Mouse (Mus musculus): ENCODE measurements around the gene Lipf. TPM values are rescaled to one million over a fixed set of nuclear protein-coding genes. Genes with fewer than 3 reads are reported as not detected.

Gene Lipf
- polyA plus RNA-seq (2015; fragmentation: Nextera tagmentation; extraction: Ambion mirVana), result not detected in 2 replicates

DNA sequence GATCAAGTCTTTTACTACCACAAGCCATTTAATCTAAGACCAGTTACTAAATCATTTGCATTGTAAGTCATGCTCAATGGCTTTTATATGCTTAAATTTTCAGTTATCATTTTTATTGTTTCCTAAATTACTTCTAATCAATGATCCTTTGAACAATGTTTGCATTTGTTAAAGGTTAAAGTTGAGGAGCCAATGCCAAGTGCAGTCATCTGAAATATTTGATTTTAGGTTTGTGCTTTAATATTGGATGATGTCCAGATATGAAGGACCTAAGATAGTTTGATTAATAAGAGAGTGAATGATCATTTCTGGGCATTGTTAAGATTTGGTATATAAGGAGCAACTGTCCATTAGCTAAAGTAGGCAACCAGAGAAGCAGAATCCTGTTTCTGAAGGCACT lies at the start of gene Lipf:
Gene Lipf (plus strand): TSS at position 301 of the 400 bp plus-strand sequence.
- H3K27me3 ChIP-seq, result no peaks in the 10 kb centered on the region
- H3K27ac ChIP-seq, result no peak within 1 kb of the TSS
- H3K4me2 ChIP-seq, result no peak within 1 kb of the TSS
- no peaks in the 10 kb centered on the region for H3K36me3 ChIP-seq
- H3K4me3 ChIP-seq (replicated peaks), result no peak within 1 kb of the TSS
- no peak within 1 kb of the TSS for H3K9ac ChIP-seq
- no peak for DNase-seq
- H3K4me1 ChIP-seq (replicated peaks), result no peaks in the 10 kb centered on the region
- no peak for ATAC-seq (ENCODE audit: low read depth)
- no peaks in the 10 kb centered on the region for H3K9me3 ChIP-seq (replicated peaks)

GRCm38 (mm10) chr19:33924099-33924498 lies 36.9 kb upstream of the Lipf start:
- Histone ChIP-seq H3K4me3 (replicated peaks) (no peak overlapping the region), H3K36me3 (no peaks in the 10 kb centered on the region), H3K27ac (no peak overlapping the region), H3K27me3 (no peaks in the 10 kb centered on the region), H3K9me3 (replicated peaks) (no peaks in the 10 kb centered on the region), H3K4me2 (no peak overlapping the region), H3K9ac (no peak overlapping the region), H3K4me1 (replicated peaks) (no peaks in the 10 kb centered on the region)
- no peak for ATAC-seq (ENCODE audit: low read depth)
- no peak for DNase-seq

GRCm38 (mm10) chr19:33979007-33979406 lies 18.0 kb downstream of the Lipf start:
- Histone ChIP-seq H3K4me2 (no peak overlapping the region), H3K9me3 (replicated peaks) (no peaks in the 10 kb centered on the region), H3K27ac (no peak overlapping the region), H3K9ac (no peak overlapping the region), H3K27me3 (no peaks in the 10 kb centered on the region), H3K36me3 (no peaks in the 10 kb centered on the region), H3K4me3 (replicated peaks) (no peak overlapping the region), H3K4me1 (replicated peaks) (no peaks in the 10 kb centered on the region)
- no peak for DNase-seq
- 39% methylated on average over 3 of the region's 3 CpGs for WGBS (ENCODE audit: insufficient replicate concordance)
- no peak for ATAC-seq (ENCODE audit: low read depth)

GRCm38 (mm10) chr19:33983043-33983442 lies 22.1 kb downstream of the Lipf start:
- Histone ChIP-seq H3K9me3 (replicated peaks) (no peaks in the 10 kb centered on the region), H3K4me3 (replicated peaks) (no peak overlapping the region), H3K9ac (no peak overlapping the region), H3K36me3 (no peaks in the 10 kb centered on the region), H3K4me1 (replicated peaks) (no peaks in the 10 kb centered on the region), H3K4me2 (no peak overlapping the region), H3K27ac (no peak overlapping the region), H3K27me3 (no peaks in the 10 kb centered on the region)
- DNase-seq (no peak), ATAC-seq (ENCODE audit: low read depth) (no peak)
- 58% methylated on average over 3 of the region's 3 CpGs for WGBS (ENCODE audit: insufficient replicate concordance)

DNA sequence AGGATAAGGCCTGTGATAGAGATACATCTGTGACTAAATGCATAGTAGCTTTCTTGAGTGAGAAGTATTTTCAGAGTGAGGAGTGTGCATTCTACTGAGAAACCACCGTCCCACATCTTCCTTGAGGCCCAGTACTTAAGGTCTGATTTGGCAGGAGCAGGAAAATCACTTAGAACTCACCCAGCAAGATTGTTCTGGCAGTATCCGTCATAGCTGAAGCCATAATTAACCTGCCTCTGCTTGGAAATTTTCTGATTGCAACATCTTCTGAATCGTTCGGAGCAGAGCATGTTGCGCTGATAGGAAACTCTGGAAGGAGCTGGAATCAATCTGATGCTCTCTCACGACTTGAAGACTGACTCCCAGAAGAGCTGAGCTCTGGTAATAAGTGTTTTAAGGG lies 47.0 kb downstream of the Lipf start, which contains the start of gene Lipk:
Gene Lipk (plus strand): TSS at position 289 of the 400 bp plus-strand sequence.
- no peak within 1 kb of the TSS for H3K4me3 ChIP-seq (replicated peaks)
- no peak for DNase-seq
- WGBS (ENCODE audit: insufficient replicate concordance), result 62% methylated on average over 6 of the region's 6 CpGs
- no peak for ATAC-seq (ENCODE audit: low read depth)
- no peaks in the 10 kb centered on the region for H3K36me3 ChIP-seq
- H3K9ac ChIP-seq, result no peak within 1 kb of the TSS
- no peaks in the 10 kb centered on the region for H3K27me3 ChIP-seq
- H3K4me1 ChIP-seq (replicated peaks), result no peaks in the 10 kb centered on the region
- no peak within 1 kb of the TSS for H3K4me2 ChIP-seq
- H3K27ac ChIP-seq, result no peak within 1 kb of the TSS
- H3K9me3 ChIP-seq (replicated peaks), result no peaks in the 10 kb centered on the region

- Histone ChIP-seq H3K9ac (no peak overlapping the region), H3K4me3 (replicated peaks) (no peak overlapping the region), H3K9me3 (replicated peaks) (no peaks in the 10 kb centered on the region), H3K4me1 (replicated peaks) (no peaks in the 10 kb centered on the region), H3K36me3 (no peaks in the 10 kb centered on the region), H3K4me2 (no peak overlapping the region), H3K27ac (no peak overlapping the region), H3K27me3 (no peaks in the 10 kb centered on the region)
- no peak for DNase-seq
- ATAC-seq (ENCODE audit: low read depth), result no peak
- 64% methylated on average over 11 of the region's 11 CpGs for WGBS (ENCODE audit: insufficient replicate concordance)
Measured at GRCm38 (mm10) chr19:34021440-34022172, 60.6 kb downstream of the Lipf start.

DNA sequence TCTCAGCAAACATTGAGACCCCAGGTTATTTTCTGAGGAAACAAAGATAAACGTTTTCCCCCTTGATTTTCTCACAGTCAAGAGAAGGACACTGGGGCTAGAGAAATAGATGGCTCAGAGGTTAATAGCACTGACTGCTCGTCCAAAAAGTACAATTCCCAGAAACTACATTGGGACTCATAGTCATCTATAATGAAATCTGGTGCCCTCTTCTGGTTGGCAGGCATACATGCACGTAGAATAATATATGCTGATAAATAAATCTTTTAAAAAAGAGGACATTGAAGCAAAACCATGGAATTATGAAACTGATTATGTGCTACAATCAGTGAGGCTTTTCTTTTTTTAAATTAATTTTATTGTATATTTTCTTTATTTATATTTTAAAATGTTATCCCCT lies 61.8 kb downstream of the Lipf start:
- no peaks in the 10 kb centered on the region for H3K36me3 ChIP-seq
- DNase-seq (no peak), ATAC-seq (ENCODE audit: low read depth) (no peak)
- no peaks in the 10 kb centered on the region for H3K27me3 ChIP-seq
- H3K4me1 ChIP-seq (replicated peaks), result no peaks in the 10 kb centered on the region
- H3K4me3 ChIP-seq (replicated peaks), result no peak overlapping the region
- H3K9ac ChIP-seq, result no peak overlapping the region
- no peak overlapping the region for H3K4me2 ChIP-seq
- WGBS (ENCODE audit: insufficient replicate concordance), result 27% methylated on average over 3 of the region's 3 CpGs
- H3K9me3 ChIP-seq (replicated peaks), result no peaks in the 10 kb centered on the region
- no peak overlapping the region for H3K27ac ChIP-seq

Other genes starting within 250 kb of the Lipf start
- not detected in 2 replicates for gene Lipo2, start 209.8 kb upstream of the Lipf start, polyA plus RNA-seq (2015; fragmentation: Nextera tagmentation; extraction: Ambion mirVana)
- 3.1 and 3.8 TPM in 2 replicates for gene Lipo3, start 199.2 kb upstream of the Lipf start, polyA plus RNA-seq (2015; fragmentation: Nextera tagmentation; extraction: Ambion mirVana)
- gene Lipo1, start 173.7 kb upstream of the Lipf start, polyA plus RNA-seq (2015; fragmentation: Nextera tagmentation; extraction: Ambion mirVana), result not detected in 2 replicates
- gene Lipk, start 47.1 kb downstream of the Lipf start, polyA plus RNA-seq (2015; fragmentation: Nextera tagmentation; extraction: Ambion mirVana), result not detected in 2 replicates
- gene Lipn, start 106.2 kb downstream of the Lipf start, polyA plus RNA-seq (2015; fragmentation: Nextera tagmentation; extraction: Ambion mirVana), result not detected in 2 replicates
- gene Lipm, start 139.7 kb downstream of the Lipf start, polyA plus RNA-seq (2015; fragmentation: Nextera tagmentation; extraction: Ambion mirVana), result not detected in 2 replicates
- 0.03 and 0.16 TPM in 2 replicates for gene Ankrd22, start 204.9 kb downstream of the Lipf start, polyA plus RNA-seq (2015; fragmentation: Nextera tagmentation; extraction: Ambion mirVana)
- gene Stambpl1, start 231.0 kb downstream of the Lipf start, polyA plus RNA-seq (2015; fragmentation: Nextera tagmentation; extraction: Ambion mirVana), result 3.2 and 3.3 TPM in 2 replicates

Data from liver, embryonic 13.5 days (tissue).